Mouse (Mus musculus): Measurements from ENCODE around the gene Baat.

DNA sequence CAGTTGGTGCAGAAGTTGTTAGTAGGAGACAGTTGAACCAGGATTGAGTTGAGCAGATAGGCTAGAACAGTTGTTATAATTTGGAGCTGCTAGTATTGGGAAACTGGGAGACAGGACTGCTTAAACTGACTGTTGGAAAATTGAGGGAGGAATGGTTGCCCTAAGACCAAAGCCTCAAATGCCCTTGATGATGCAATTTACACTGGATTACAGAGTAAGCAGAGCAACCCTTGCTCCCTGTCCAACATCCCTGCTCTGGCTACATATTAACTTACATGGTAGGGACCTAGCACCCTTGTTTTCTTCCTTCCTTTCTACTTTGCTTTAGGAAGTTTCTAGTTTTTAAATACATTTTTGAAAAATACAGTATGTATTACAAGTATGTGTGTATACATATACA is 20.9 kb downstream of the Baat start:
- TF ChIP-seq CTCF (IDR thresholded peaks at IDR 0.05): no peak
- TF ChIP-seq EP300 (IDR thresholded peaks at IDR 0.05): no peak
